Mouse (Mus musculus): ENCODE results near the gene Atp9a. TPM values are rescaled to one million over a fixed set of nuclear protein-coding genes. Genes with fewer than 3 reads are reported as not detected.
A peak's percentile ranks its signal among the peaks of the same experiment; 100 is the strongest.

The Atp9a gene
- polyA plus RNA-seq, 1 experiment = 41.6 TPM

DNA sequence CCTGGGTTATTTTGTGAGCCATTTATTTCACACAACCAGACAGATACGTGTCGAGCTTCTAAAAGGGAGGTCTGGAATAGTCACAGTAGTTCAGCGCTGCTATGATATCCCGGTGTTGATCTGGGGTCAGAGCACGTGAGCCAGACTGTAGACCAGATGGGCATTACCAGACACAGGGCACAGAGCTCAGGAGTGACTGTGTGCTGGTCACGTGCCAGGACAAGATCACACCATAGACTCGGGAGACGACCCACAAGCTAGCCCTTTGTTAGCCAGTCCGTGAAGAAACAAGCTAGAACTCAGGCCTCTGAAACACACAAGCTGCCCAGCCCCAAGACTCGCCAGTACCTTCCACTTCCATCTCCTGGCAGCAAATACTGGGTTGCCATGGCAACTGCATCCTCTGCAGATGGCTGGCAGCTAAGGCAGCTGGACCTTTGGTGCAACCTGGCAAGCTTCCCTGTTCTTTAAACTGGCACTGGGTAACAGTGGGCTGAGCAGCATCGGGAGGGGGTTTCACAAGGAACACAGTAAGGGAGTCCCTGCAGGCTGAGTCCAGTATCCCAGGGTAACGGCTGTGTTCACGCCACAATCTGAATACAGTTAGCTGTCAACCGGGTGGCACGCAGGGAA, 63.4 kb downstream of the Atp9a start:
- no peak for TF ChIP-seq E2F4 (IDR thresholded peaks at IDR 0.05; ENCODE audit: insufficient read depth)
- TF ChIP-seq CEBPB (IDR thresholded peaks at IDR 0.05; ENCODE audit: insufficient read depth, poor library complexity, severe bottlenecking) = no peak
- H3K4me2 ChIP-seq (ENCODE audit: low read depth) = no peak overlapping the region
- H3K4me3 ChIP-seq = no peak overlapping the region
- H3ac ChIP-seq (ENCODE audit: control insufficient read depth, insufficient read length) = no peak overlapping the region
- H3K36me3 ChIP-seq (ENCODE audit: control insufficient read depth, insufficient read depth) = no peaks in the 10 kb centered on the region
- H3K79me2 ChIP-seq (ENCODE audit: control insufficient read depth, insufficient read depth) = no peaks in the 10 kb centered on the region
- H3K27me3 ChIP-seq (ENCODE audit: control insufficient read depth, insufficient read depth, insufficient read length) = no peaks in the 10 kb centered on the region

DNA sequence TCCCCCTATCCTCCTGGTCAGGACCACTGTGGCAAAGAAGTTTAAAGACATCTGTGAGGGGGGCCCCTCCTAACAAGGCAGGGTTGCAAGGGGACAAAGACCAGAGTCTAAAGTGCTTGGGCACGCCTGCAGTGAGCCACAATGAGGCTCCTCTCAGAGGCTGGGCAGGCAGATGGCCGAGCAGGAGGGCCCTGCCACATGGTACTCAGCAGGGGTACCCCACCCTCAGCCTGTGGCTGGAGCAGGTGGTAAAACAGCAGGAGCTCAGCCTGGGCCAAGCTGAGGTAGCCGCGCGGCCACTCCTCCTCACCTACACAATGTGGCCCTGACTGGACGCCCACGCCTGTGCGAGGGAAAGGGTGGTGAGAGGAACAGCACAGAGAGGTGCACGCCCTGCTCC, 64.6 kb downstream of the Atp9a start:
- Histone ChIP-seq H3K4me2 (ENCODE audit: low read depth) (no peak overlapping the region), H3K27me3 (ENCODE audit: control insufficient read depth, insufficient read depth, insufficient read length) (no peaks in the 10 kb centered on the region), H3K4me3 (no peak overlapping the region), H3K79me2 (ENCODE audit: control insufficient read depth, insufficient read depth) (no peaks in the 10 kb centered on the region), H3ac (ENCODE audit: control insufficient read depth, insufficient read length) (no peak overlapping the region), H3K36me3 (ENCODE audit: control insufficient read depth, insufficient read depth) (no peaks in the 10 kb centered on the region)
- TF ChIP-seq MYOD1 (IDR thresholded peaks at IDR 0.05; ENCODE audit: control insufficient read depth in 1 of 3, insufficient read length in 2 of 3, low read depth in 2 of 3) = peak in 1 of 3 experiments; percentile 52
- no peak for TF ChIP-seq POLR2A (IDR thresholded peaks at IDR 0.05; ENCODE audit: insufficient read length, low read depth)
- TF ChIP-seq SRF (IDR thresholded peaks at IDR 0.05; ENCODE audit: control insufficient read depth, insufficient read length, low read depth) = no peak
- TF ChIP-seq MYOG (IDR thresholded peaks at IDR 0.05; ENCODE audit: control insufficient read depth in 1 of 3, insufficient read depth in 1 of 3, insufficient read length in 2 of 3, low read depth in 2 of 3) = no peak

DNA sequence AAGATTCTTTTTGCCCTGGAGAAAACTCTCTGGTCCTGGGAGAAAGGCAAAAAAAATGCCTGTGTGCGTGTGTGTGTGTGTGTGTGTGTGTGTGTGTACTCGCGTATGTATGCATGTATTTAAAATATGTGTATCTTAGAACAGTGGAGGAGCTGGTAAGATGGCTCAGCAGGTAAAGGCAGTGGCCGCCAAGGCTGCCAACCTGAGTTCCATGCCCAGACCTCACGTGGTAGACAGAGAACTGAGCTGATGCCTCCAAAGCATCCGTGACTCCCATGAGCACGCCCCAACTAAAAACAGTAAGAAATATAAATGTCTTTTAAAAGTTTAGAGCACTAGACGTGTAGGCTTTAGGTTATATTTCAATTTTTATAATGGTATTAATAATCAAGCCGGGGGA, 70.5 kb downstream of the Atp9a start:
- Histone ChIP-seq H3K4me3 (no peak overlapping the region), H3K79me2 (ENCODE audit: control insufficient read depth, insufficient read depth) (no peaks in the 10 kb centered on the region), H3K4me2 (ENCODE audit: low read depth) (no peak overlapping the region), H3ac (ENCODE audit: control insufficient read depth, insufficient read length) (no peak overlapping the region), H3K36me3 (ENCODE audit: control insufficient read depth, insufficient read depth) (no peaks in the 10 kb centered on the region), H3K27me3 (ENCODE audit: control insufficient read depth, insufficient read depth, insufficient read length) (peaks cover 5% of the 10 kb centered on the region)
- no peak for TF ChIP-seq SRF (IDR thresholded peaks at IDR 0.05; ENCODE audit: control insufficient read depth, insufficient read length, low read depth)
- no peak for TF ChIP-seq REST (IDR thresholded peaks at IDR 0.05; ENCODE audit: insufficient read depth, insufficient read length)
- no peak for TF ChIP-seq MYOD1 (IDR thresholded peaks at IDR 0.05; ENCODE audit: control insufficient read depth in 1 of 3, insufficient read length in 2 of 3, low read depth in 2 of 3)
- no peak for TF ChIP-seq TCF3 (IDR thresholded peaks at IDR 0.05; ENCODE audit: insufficient read length, low read depth)
- TF ChIP-seq POLR2A (IDR thresholded peaks at IDR 0.05; ENCODE audit: insufficient read length, low read depth) = no peak
- no peak for TF ChIP-seq CEBPB (IDR thresholded peaks at IDR 0.05; ENCODE audit: insufficient read depth, poor library complexity, severe bottlenecking)
- TF ChIP-seq MYOG (IDR thresholded peaks at IDR 0.05; ENCODE audit: control insufficient read depth in 1 of 3, insufficient read depth in 1 of 3, insufficient read length in 2 of 3, low read depth in 2 of 3) = no peak
- TF ChIP-seq E2F4 (IDR thresholded peaks at IDR 0.05; ENCODE audit: insufficient read depth) = no peak
- TF ChIP-seq MAX (IDR thresholded peaks at IDR 0.05; ENCODE audit: low read depth) = no peak
- TF ChIP-seq POLR2AphosphoS2 (IDR thresholded peaks at IDR 0.05; ENCODE audit: insufficient read length, low read depth) = no peak
- TF ChIP-seq USF1 (IDR thresholded peaks at IDR 0.05; ENCODE audit: low read depth) = no peak
- no peak for TF ChIP-seq TCF12 (IDR thresholded peaks at IDR 0.05; ENCODE audit: insufficient read depth, poor library complexity, severe bottlenecking)

DNA sequence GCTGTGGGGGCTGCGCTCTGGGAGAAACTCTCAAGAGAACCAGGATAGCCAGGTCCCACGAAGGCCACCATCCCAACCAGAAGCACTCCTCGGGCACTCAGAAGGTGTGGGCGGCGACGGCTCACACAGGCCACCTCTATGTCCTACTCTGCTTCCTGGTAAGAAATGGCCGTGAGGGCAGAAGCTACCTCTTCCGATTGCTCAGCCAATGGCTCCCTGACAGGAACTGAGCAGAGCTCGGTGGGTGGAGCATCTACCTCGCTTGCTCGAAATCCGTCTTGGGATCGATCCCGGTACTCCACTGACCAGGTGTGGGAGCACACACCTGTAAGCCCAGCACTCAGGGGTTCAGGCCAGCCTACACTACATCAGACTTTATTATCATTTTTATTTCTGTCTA, 72.0 kb downstream of the Atp9a start:
- Histone ChIP-seq H3K4me2 (ENCODE audit: low read depth) (no peak overlapping the region), H3K4me3 (no peak overlapping the region), H3K36me3 (ENCODE audit: control insufficient read depth, insufficient read depth) (no peaks in the 10 kb centered on the region), H3ac (ENCODE audit: control insufficient read depth, insufficient read length) (no peak overlapping the region), H3K79me2 (ENCODE audit: control insufficient read depth, insufficient read depth) (no peaks in the 10 kb centered on the region), H3K27me3 (ENCODE audit: control insufficient read depth, insufficient read depth, insufficient read length) (peaks cover 5% of the 10 kb centered on the region)
- TF ChIP-seq REST (IDR thresholded peaks at IDR 0.05; ENCODE audit: insufficient read depth, insufficient read length) = no peak
- TF ChIP-seq TCF3 (IDR thresholded peaks at IDR 0.05; ENCODE audit: insufficient read length, low read depth) = no peak
- no peak for TF ChIP-seq TCF12 (IDR thresholded peaks at IDR 0.05; ENCODE audit: insufficient read depth, poor library complexity, severe bottlenecking)

DNA sequence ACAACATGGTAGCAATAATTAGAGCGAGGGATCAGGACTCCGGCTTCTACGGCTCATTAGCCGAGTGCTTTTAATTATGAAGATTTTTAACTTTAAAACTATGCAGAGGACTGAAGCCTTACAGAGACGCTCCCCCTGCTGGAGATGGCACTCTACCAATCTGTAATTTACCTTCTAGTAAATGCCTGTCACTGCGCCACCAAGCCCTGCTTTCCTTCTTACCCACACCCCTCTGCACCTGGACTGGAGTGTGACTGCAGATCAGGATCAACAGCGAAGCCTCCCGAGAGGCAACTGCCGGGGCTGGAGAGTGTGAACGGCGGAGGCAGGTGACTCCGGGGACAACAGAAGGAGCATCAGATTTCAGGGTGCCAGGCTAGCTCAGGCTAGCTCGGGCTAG, 72.4 kb downstream of the Atp9a start:
- no peak for TF ChIP-seq TCF3 (IDR thresholded peaks at IDR 0.05; ENCODE audit: insufficient read length, low read depth)
- Histone ChIP-seq H3K4me2 (ENCODE audit: low read depth) (no peak overlapping the region), H3K4me3 (no peak overlapping the region)

DNA sequence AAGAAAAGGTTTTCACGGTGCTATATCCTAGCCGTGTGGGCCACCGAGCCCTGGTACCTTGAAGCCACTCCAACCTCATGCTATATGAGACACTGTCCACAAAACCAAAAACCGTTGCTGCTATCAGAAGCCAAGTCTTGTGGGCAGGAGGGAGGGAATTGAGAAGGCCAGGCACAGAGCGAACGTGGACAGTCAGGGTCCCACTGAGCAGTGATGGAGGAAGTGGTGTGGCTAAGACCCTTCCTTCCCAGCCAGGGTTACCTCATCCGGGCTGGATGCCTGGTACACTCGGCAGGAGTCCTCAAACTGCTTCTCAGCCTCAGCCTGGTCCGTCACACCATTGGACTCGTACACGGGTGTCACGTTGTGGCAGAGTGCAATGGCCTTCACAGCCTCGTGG, 74.5 kb downstream of the Atp9a start:
- no peak overlapping the region for H3K4me3 ChIP-seq
- no peaks in the 10 kb centered on the region for H3K36me3 ChIP-seq (ENCODE audit: control insufficient read depth, insufficient read depth)
- H3K79me2 ChIP-seq (ENCODE audit: control insufficient read depth, insufficient read depth) = no peaks in the 10 kb centered on the region
- no peak overlapping the region for H3K4me2 ChIP-seq (ENCODE audit: low read depth)
- H3K27me3 ChIP-seq (ENCODE audit: control insufficient read depth, insufficient read depth, insufficient read length) = peaks cover 11% of the 10 kb centered on the region
- H3ac ChIP-seq (ENCODE audit: control insufficient read depth, insufficient read length) = no peak overlapping the region
- TF ChIP-seq REST (IDR thresholded peaks at IDR 0.05; ENCODE audit: insufficient read depth, insufficient read length) (no peak), USF1 (IDR thresholded peaks at IDR 0.05; ENCODE audit: low read depth) (no peak), SRF (IDR thresholded peaks at IDR 0.05; ENCODE audit: control insufficient read depth, insufficient read length, low read depth) (no peak), E2F4 (IDR thresholded peaks at IDR 0.05; ENCODE audit: insufficient read depth) (no peak), MYOG (IDR thresholded peaks at IDR 0.05; ENCODE audit: control insufficient read depth in 1 of 3, insufficient read depth in 1 of 3, insufficient read length in 2 of 3, low read depth in 2 of 3) (no peak), MAX (IDR thresholded peaks at IDR 0.05; ENCODE audit: low read depth) (no peak), TCF12 (IDR thresholded peaks at IDR 0.05; ENCODE audit: insufficient read depth, poor library complexity, severe bottlenecking) (no peak), MYOD1 (IDR thresholded peaks at IDR 0.05; ENCODE audit: control insufficient read depth in 1 of 3, insufficient read length in 2 of 3, low read depth in 2 of 3) (no peak), POLR2AphosphoS2 (IDR thresholded peaks at IDR 0.05; ENCODE audit: insufficient read length, low read depth) (no peak)

More for the DNA sequence above, 72.4 kb downstream of the Atp9a start:
- H3K36me3 ChIP-seq (ENCODE audit: control insufficient read depth, insufficient read depth) = no peaks in the 10 kb centered on the region
- H3K79me2 ChIP-seq (ENCODE audit: control insufficient read depth, insufficient read depth) = no peaks in the 10 kb centered on the region
- H3K27me3 ChIP-seq (ENCODE audit: control insufficient read depth, insufficient read depth, insufficient read length) = peaks cover 5% of the 10 kb centered on the region
- H3ac ChIP-seq (ENCODE audit: control insufficient read depth, insufficient read length) = no peak overlapping the region

Measured in myocyte (in vitro differentiated cells).